Mouse (Mus musculus) kidney, embryonic 16.5 days (tissue): ENCODE measurements at regions not wholly inside any gene's neighbourhood (a gene's known extent, or its start where the extent isn't known, plus 50 kb on each side); places are given as distances from the start of the nearest gene placed in this dataset.

ENCODE experiments used
- ATAC-seq: fragments of 200-750 bp; cut with Nextera tagmentation; 2 replicates; pipeline ENCODE4 v1.8.0; 2017; ENCODE audit warnings: moderate TSS enrichment; ENCODE audit not compliant: low FRiP score, low TSS enrichment
- H3K27ac ChIP-seq: fragments of 300-500 bp; sonication (generic); 2 replicates; pipeline ENCODE4 v1.5.1; 2014; ENCODE audit warnings: low read length
- H3K27me3 ChIP-seq: fragments of 300-500 bp; sonication (generic); 2 replicates; pipeline ENCODE4 v1.6.1; 2014; ENCODE audit warnings: low read length, control low read depth, mixed read lengths; ENCODE audit not compliant: insufficient read depth
- H3K36me3 ChIP-seq: fragments of 300-500 bp; sonication (generic); 2 replicates; pipeline ENCODE4 v1.6.1; 2014; ENCODE audit warnings: low read length, control low read depth, mixed read lengths; ENCODE audit not compliant: insufficient read depth
- H3K4me1 ChIP-seq: fragments of 300-500 bp; sonication (generic); 2 replicates; pipeline ENCODE4 v1.6.1; 2014; ENCODE audit warnings: low read length, control low read depth, mixed read lengths; ENCODE audit not compliant: insufficient read depth
- H3K4me2 ChIP-seq: fragments of 300-500 bp; sonication (generic); replicated peaks from 2 replicates; pipeline ENCODE4 v1.6.1; 2014; ENCODE audit warnings: low read depth, low read length
- H3K4me3 ChIP-seq: fragments of 300-500 bp; sonication (generic); 2 replicates; pipeline ENCODE4 v1.5.1; 2014; ENCODE audit warnings: mild to moderate bottlenecking, low read length
- H3K9ac ChIP-seq: fragments of 300-500 bp; sonication (generic); replicated peaks from 2 replicates; pipeline ENCODE4 v1.6.1; 2014; ENCODE audit warnings: low read length
- H3K9me3 ChIP-seq: fragments of 300-500 bp; sonication (generic); 2 replicates; pipeline ENCODE4 v1.6.1; 2016; ENCODE audit warnings: low read length, control low read depth
- WGBS: fragments of 180-500 bp; shearing (Covaris S2); extraction: QIAGEN DNeasy Blood & Tissue Kit; methylation state at CpG from one replicate; pipeline ENCODE4 v1.1.7; 2014; 5-methylcytosine and 5-hydroxymethylcytosine counted together

- H3K9ac ChIP-seq, result no peak overlapping the region
- no peak overlapping the region for H3K4me2 ChIP-seq
- no peaks in the 10 kb centered on the region for H3K36me3 ChIP-seq
- ATAC-seq, result no peak
- H3K9me3 ChIP-seq, result no peaks in the 10 kb centered on the region
- H3K4me1 ChIP-seq, result peaks cover 7% of the 10 kb centered on the region
- H3K27me3 ChIP-seq, result no peaks in the 10 kb centered on the region
- 91% methylated on average over 9 of the region's 9 CpGs for WGBS
- H3K27ac ChIP-seq, result no peak overlapping the region
- H3K4me3 ChIP-seq, result no peak overlapping the region
Observed at GRCm38 (mm10) chr17:44436536-44437043, 248.2 kb downstream of the Clic5 start.

GRCm38 (mm10) chr17:44438526-44438925 is 250.1 kb downstream of the Clic5 start:
- no peak overlapping the region for H3K9ac ChIP-seq
- ATAC-seq, result no peak
- no peak overlapping the region for H3K4me2 ChIP-seq
- no peaks in the 10 kb centered on the region for H3K4me1 ChIP-seq
- no peaks in the 10 kb centered on the region for H3K9me3 ChIP-seq
- no peaks in the 10 kb centered on the region for H3K27me3 ChIP-seq
- no peak overlapping the region for H3K4me3 ChIP-seq
- no peaks in the 10 kb centered on the region for H3K36me3 ChIP-seq
- no peak overlapping the region for H3K27ac ChIP-seq

- Histone ChIP-seq H3K27ac (no peak overlapping the region), H3K4me2 (no peak overlapping the region), H3K36me3 (no peaks in the 10 kb centered on the region), H3K27me3 (no peaks in the 10 kb centered on the region), H3K4me3 (no peak overlapping the region), H3K4me1 (no peaks in the 10 kb centered on the region), H3K9ac (no peak overlapping the region), H3K9me3 (no peaks in the 10 kb centered on the region)
- WGBS, result 51% methylated on average over 11 of the region's 11 CpGs
- ATAC-seq, result no peak
Observed at GRCm38 (mm10) chr17:44443460-44443859, 255.1 kb downstream of the Clic5 start.

- Histone ChIP-seq H3K36me3 (no peaks in the 10 kb centered on the region), H3K9ac (no peak overlapping the region), H3K9me3 (no peaks in the 10 kb centered on the region), H3K27me3 (no peaks in the 10 kb centered on the region), H3K4me1 (no peaks in the 10 kb centered on the region), H3K4me3 (no peak overlapping the region), H3K27ac (no peak overlapping the region), H3K4me2 (no peak overlapping the region)
- WGBS, result 54% methylated on average over 3 of the region's 3 CpGs
- ATAC-seq, result 0 out of 2 replicates have a peak, but pooled peaks have one; percentile 35
Observed at GRCm38 (mm10) chr17:44445361-44445760, 257.0 kb downstream of the Clic5 start.
